Mouse (Mus musculus) midbrain, embryonic 14.5 days (tissue): Measurements from ENCODE around the gene Gstm5. TPM values are rescaled to one million over a fixed set of nuclear protein-coding genes. Genes with fewer than 3 reads are reported as not detected.
A peak's percentile ranks its signal among the peaks of the same experiment; 100 is the strongest.

Source experiments
- ATAC-seq: fragments of 200-750 bp; cut with Nextera tagmentation; 2 replicates; pipeline ENCODE4 v1.8.0; 2017; ENCODE audit warnings: moderate number of reproducible peaks, moderate library complexity; ENCODE audit not compliant: low FRiP score, low TSS enrichment
- DNase-seq: peaks from one replicate; pipeline ENCODE4 v3.0.0-alpha.2; 2015
- H3K27ac ChIP-seq: fragments of 300-500 bp; sonication (generic); replicated peaks from 2 replicates; pipeline ENCODE4 v1.5.1; 2014; ENCODE audit warnings: mild to moderate bottlenecking, low read depth, low read length, moderate library complexity
- H3K27me3 ChIP-seq: fragments of 300-500 bp; sonication (generic); 2 replicates; pipeline ENCODE4 v1.6.1; 2014; ENCODE audit warnings: low read length, control low read depth, mixed read lengths; ENCODE audit not compliant: control insufficient read depth, insufficient read depth
- H3K36me3 ChIP-seq: fragments of 300-500 bp; sonication (generic); 2 replicates; pipeline ENCODE4 v1.6.1; 2014; ENCODE audit warnings: low read length, control low read depth; ENCODE audit not compliant: control insufficient read depth, insufficient read depth
- H3K4me1 ChIP-seq: fragments of 300-500 bp; sonication (generic); 2 replicates; pipeline ENCODE4 v1.6.1; 2014; ENCODE audit warnings: mild to moderate bottlenecking, antibody characterized with exemption, low read length, control low read depth; ENCODE audit not compliant: control insufficient read depth, insufficient read depth
- H3K4me2 ChIP-seq: fragments of 300-500 bp; sonication (generic); 2 replicates; pipeline ENCODE4 v1.6.1; 2014; ENCODE audit warnings: mild to moderate bottlenecking, low read length, moderate library complexity
- H3K4me3 ChIP-seq: fragments of 300-500 bp; sonication (generic); replicated peaks from 2 replicates; pipeline ENCODE4 v1.5.1; 2014; ENCODE audit warnings: low read depth, low read length
- H3K9ac ChIP-seq: fragments of 300-500 bp; sonication (generic); replicated peaks from 2 replicates; pipeline ENCODE4 v1.6.1; 2014; ENCODE audit warnings: mild to moderate bottlenecking, low read length, moderate library complexity
- H3K9me3 ChIP-seq: fragments of 300-500 bp; sonication (generic); 2 replicates; pipeline ENCODE4 v1.6.1; 2016; ENCODE audit warnings: low read length, control low read depth, mixed read lengths; ENCODE audit not compliant: control insufficient read depth
- WGBS: fragments of 180-500 bp; shearing (Covaris S2); extraction: QIAGEN DNeasy Blood & Tissue Kit; methylation state at CpG from one replicate; pipeline ENCODE4 v1.1.7; 2014; 5-methylcytosine and 5-hydroxymethylcytosine counted together
- polyA plus RNA-seq: library from polyadenylated mRNA; unstranded; fragments of >200 nt; fragmentation: Nextera tagmentation; extraction: Ambion mirVana; gene quantifications from 2 replicates; pipeline ENCODE4 v1.2.1, GENCODE M21; 2014

The Gstm5 gene
- polyA plus RNA-seq, 1 experiment from 2014 or later: 245 TPM

GRCm38 (mm10) chr3:107932128-107932527 is 36.5 kb downstream of the Gstm5 start:
- H3K4me2 ChIP-seq: no peak overlapping the region
- H3K27ac ChIP-seq: peak overlapping the region; percentile 85; the same call in 1 of the 2 replicates
- ATAC-seq (no peak), DNase-seq (no peak)
- 69% methylated on average over 6 of the region's 6 CpGs for WGBS
- no peak overlapping the region for H3K9ac ChIP-seq
- H3K27me3 ChIP-seq: no peaks in the 10 kb centered on the region
- H3K36me3 ChIP-seq: no peaks in the 10 kb centered on the region
- H3K4me1 ChIP-seq: peaks cover 17% of the 10 kb centered on the region
- no peaks in the 10 kb centered on the region for H3K9me3 ChIP-seq
- no peak overlapping the region for H3K4me3 ChIP-seq

DNA sequence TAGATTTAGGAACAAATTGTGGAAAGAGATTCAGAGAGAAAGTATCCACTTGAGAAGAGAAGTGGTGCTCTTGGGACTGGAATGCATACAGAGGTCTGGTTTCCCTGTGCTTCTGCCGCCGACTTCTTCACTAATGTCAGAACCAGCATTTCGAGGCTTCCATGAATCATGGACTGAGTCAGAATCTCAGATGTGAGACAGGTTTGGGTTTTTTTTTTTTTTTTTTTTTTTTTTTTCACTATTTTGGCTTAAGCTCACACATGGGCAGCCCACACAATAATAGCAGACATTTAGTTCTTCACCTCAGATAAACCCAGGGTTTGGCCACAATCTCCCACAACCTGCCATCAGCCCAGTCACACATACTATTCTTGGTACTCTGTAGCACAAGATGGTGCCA is 39.6 kb downstream of the Gstm5 start:
- H3K27ac ChIP-seq: no peak overlapping the region
- no peak overlapping the region for H3K9ac ChIP-seq
- H3K9me3 ChIP-seq: no peaks in the 10 kb centered on the region
- H3K4me3 ChIP-seq: no peak overlapping the region
- no peak overlapping the region for H3K4me2 ChIP-seq
- peaks cover 14% of the 10 kb centered on the region for H3K4me1 ChIP-seq
- DNase-seq (no peak), ATAC-seq (no peak)
- no peaks in the 10 kb centered on the region for H3K36me3 ChIP-seq
- 91% methylated on average over 3 of the region's 3 CpGs for WGBS
- no peaks in the 10 kb centered on the region for H3K27me3 ChIP-seq

GRCm38 (mm10) chr3:107935888-107936287 is 40.3 kb downstream of the Gstm5 start:
- Histone ChIP-seq H3K27me3 (no peaks in the 10 kb centered on the region), H3K27ac (no peak overlapping the region), H3K4me2 (no peak overlapping the region), H3K9ac (no peak overlapping the region), H3K36me3 (no peaks in the 10 kb centered on the region), H3K4me1 (peaks cover 8% of the 10 kb centered on the region; the same call in 1 of the 2 replicates), H3K4me3 (no peak overlapping the region), H3K9me3 (no peaks in the 10 kb centered on the region)
- ATAC-seq (no peak), DNase-seq (no peak)
- 73% methylated on average over 3 of the region's 3 CpGs for WGBS

DNA sequence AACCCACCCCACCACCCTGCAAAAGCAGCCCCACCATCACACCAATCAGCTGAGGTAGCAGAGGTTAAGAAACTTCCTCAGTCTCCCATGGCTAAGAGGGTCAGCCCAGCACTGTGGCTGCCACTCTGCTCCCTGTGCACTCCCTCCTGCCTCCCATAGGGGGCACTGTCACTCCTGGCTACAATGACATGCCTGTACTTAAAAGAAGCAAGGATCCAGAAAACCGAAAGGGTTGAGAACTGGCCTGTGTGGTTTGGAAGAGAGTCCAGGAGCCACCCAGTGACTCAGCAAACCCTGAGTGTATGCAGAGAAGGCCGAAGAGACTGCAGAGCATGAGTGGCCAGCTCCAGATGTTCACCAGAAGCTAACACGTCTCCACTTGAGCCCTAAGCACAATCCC is 43.8 kb downstream of the Gstm5 start:
- Histone ChIP-seq H3K27ac (no peak overlapping the region), H3K9ac (no peak overlapping the region), H3K27me3 (no peaks in the 10 kb centered on the region), H3K9me3 (no peaks in the 10 kb centered on the region), H3K4me3 (no peak overlapping the region), H3K4me1 (0 out of 2 replicates have a peak, but pooled peaks cover 4% of the 10 kb centered on the region), H3K36me3 (no peaks in the 10 kb centered on the region), H3K4me2 (no peak overlapping the region)
- peak; percentile 45 for DNase-seq
- ATAC-seq: no peak
- WGBS: 57% methylated on average over 3 of the region's 3 CpGs

DNA sequence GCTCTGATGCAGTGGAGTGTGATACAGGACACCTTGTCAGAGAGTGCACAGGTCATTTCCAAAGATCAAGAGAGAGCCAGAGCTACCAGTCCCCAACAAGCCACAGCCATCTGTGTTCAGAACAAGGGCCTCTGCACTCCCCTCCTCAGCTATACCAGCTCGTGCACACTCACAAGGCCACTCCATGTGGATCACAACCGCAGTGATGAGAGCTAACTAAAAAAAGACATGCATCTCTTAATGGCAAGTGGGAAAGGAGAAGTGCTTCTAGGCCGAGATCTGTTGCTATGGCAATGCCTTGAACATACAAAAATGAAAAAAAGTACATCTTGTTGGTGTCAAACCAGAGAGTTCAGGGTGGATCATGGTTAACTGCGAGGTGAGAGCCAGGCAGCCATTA is 44.2 kb downstream of the Gstm5 start:
- H3K27ac ChIP-seq: no peak overlapping the region

GRCm38 (mm10) chr3:107940524-107940923 is 44.9 kb downstream of the Gstm5 start:
- Histone ChIP-seq H3K4me2 (no peak overlapping the region), H3K36me3 (no peaks in the 10 kb centered on the region), H3K4me3 (no peak overlapping the region), H3K4me1 (0 out of 2 replicates have a peak, but pooled peaks cover 4% of the 10 kb centered on the region), H3K9me3 (no peaks in the 10 kb centered on the region), H3K27ac (no peak overlapping the region), H3K27me3 (no peaks in the 10 kb centered on the region), H3K9ac (no peak overlapping the region)
- no peak for ATAC-seq
- DNase-seq: no peak
- WGBS: 82% methylated on average over 7 of the region's 7 CpGs

More for the DNA sequence above, 44.2 kb downstream of the Gstm5 start:
- Histone ChIP-seq H3K9me3 (no peaks in the 10 kb centered on the region), H3K4me2 (no peak overlapping the region), H3K4me3 (no peak overlapping the region), H3K9ac (no peak overlapping the region), H3K36me3 (no peaks in the 10 kb centered on the region), H3K4me1 (0 out of 2 replicates have a peak, but pooled peaks cover 4% of the 10 kb centered on the region), H3K27me3 (no peaks in the 10 kb centered on the region)
- no peak for DNase-seq
- whole genome bisulfite sequencing: 50% methylated on average over 4 of the region's 4 CpGs
- ATAC-seq: no peak

DNA sequence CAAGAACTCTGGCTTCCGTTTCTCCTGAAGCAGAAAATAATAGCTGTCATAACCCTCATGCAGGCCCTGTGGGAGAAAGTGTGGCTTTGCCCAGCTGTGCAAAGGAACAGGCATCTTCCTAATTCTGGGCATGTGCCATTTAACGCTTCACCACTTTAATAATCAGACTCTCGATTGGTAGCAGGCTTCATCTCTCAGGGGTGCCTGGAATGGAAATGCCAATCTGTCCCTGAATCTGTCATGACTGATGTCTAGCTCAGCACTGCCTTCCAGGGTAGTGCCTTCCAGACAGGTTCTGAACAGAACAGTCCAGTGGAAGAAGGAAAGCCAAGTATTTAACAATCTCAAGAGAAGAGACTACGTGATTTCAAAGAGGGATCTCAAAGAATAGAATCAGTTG is 45.6 kb downstream of the Gstm5 start:
- Histone ChIP-seq H3K9me3 (no peaks in the 10 kb centered on the region), H3K4me1 (0 out of 2 replicates have a peak, but pooled peaks cover 4% of the 10 kb centered on the region), H3K27ac (no peak overlapping the region), H3K27me3 (no peaks in the 10 kb centered on the region), H3K4me3 (no peak overlapping the region), H3K4me2 (no peak overlapping the region), H3K36me3 (no peaks in the 10 kb centered on the region), H3K9ac (no peak overlapping the region)
- DNase-seq (peak; percentile 26), ATAC-seq (no peak)
- WGBS: 66% methylated on average over 4 of the region's 4 CpGs

- ATAC-seq: peak; percentile 75
- Histone ChIP-seq H3K27me3 (no peaks in the 10 kb centered on the region), H3K4me2 (peak within 1 kb of the TSS; percentile 55), H3K9me3 (no peaks in the 10 kb centered on the region), H3K36me3 (no peaks in the 10 kb centered on the region), H3K4me1 (0 out of 2 replicates have a peak, but pooled peaks cover 4% of the 10 kb centered on the region), H3K4me3 (peak within 1 kb of the TSS; percentile 27), H3K9ac (peak within 1 kb of the TSS; percentile 41), H3K27ac (peak within 1 kb of the TSS; percentile 64)
- 16% methylated on average over 20 of the region's 20 CpGs for WGBS
- DNase-seq: peak; percentile 87
Observed at GRCm38 (mm10) chr3:107943239-107943990, 47.8 kb downstream of the Gstm5 start, which contains the start of gene Gstm6. Gene Gstm6 (minus strand): TSS chr3:107943749.

DNA sequence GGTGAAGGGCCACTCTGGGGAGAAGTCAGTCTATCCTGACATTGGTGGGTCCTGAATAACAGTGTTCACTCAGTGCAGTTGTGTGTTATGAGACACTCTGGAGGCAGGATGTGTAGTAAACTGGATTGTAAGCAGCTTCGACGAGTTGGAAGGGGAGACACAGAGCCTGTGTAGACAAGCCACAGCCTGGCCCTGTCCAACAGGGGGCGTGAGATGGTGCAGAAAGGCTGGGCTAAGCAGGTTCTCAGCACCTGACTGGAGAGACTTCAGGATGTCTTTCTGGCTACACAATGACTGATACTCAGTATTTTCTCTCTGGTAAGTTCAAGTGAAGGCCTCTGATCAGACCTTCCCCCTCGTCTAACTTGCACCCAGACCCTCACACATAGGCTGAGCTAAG is 50.1 kb downstream of the Gstm5 start:
- Histone ChIP-seq H3K27me3 (no peaks in the 10 kb centered on the region), H3K9ac (no peak overlapping the region), H3K36me3 (no peaks in the 10 kb centered on the region), H3K4me2 (no peak overlapping the region), H3K9me3 (no peaks in the 10 kb centered on the region), H3K27ac (no peak overlapping the region), H3K4me1 (no peaks in the 10 kb centered on the region), H3K4me3 (no peak overlapping the region)
- 53% methylated on average over 4 of the region's 4 CpGs for WGBS
- ATAC-seq (no peak), DNase-seq (no peak)
